Mouse (Mus musculus) thymus, postnatal 25 days (tissue): Measurements from ENCODE around the gene Vmn2r8.
"Not testable (repeated sequence)": the region's sequence is repeated elsewhere in the genome, so short reads cannot be mapped to it uniquely, and the experiment has no call there.

Experiments
- DNase-seq: peaks from one replicate; pipeline ENCODE4 v3.0.0; 2022

Vmn2r8 gene

GRCm38 (mm10) chr5:108808750-108809149 lies at the start of gene Vmn2r8:
TSS of gene Vmn2r8 (minus strand) at chr5:108808850.
- DNase-seq: not testable (repeated sequence)

- DNase-seq: not testable (repeated sequence)
Measured at GRCm38 (mm10) chr5:108852501-108852900, 43.9 kb upstream of the Vmn2r8 start, which contains the start of gene Vmn2r9. TSS of gene Vmn2r9 (minus strand) at chr5:108852601.

- DNase-seq: no peak
Measured at GRCm38 (mm10) chr5:108849466-108849865, 40.8 kb upstream of the Vmn2r8 start.

- no peak for DNase-seq
Measured at GRCm38 (mm10) chr5:108836156-108836555, 27.5 kb upstream of the Vmn2r8 start.

GRCm38 (mm10) chr5:108823276-108823675 lies 14.6 kb upstream of the Vmn2r8 start:
- no peak for DNase-seq

DNA sequence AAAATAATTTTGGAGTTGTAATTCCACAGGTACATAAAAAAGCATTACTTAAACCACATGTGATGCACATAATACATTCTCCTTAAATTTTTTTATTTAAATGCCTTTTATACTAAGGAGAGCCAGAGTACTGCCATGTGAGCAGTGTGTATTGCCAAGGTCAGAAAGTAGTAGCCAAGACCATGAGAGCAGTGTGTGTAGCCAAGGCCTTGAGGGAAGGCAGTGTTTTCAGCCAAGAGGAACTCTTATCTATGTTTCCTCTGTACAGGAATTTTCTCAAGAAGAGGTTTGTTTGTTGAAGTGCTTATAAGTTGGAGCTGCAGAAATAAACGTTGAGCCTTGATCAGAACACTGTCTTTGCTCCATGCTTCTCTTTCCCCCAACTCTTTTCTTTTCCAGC lies 5.0 kb downstream of the Vmn2r8 start:
- no peak for DNase-seq

DNA sequence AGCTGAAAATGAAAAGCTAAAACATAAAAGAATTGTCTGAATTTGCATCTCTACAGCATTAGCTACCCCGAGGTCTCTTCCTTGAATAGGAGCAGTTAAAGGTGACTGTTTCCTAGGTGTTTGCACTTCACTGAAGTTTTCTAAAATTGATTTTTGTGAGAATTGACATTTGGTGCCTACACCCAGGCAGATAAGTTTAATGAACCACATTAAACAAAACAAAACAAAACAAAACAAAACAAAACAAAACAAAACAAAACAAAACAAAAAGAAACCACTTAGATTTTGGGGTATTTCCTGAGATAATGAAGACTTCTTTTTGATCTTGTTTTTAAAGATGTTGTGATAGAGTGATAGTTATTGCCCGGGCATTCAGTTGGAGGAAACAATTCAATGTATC lies 13.4 kb downstream of the Vmn2r8 start, which contains the start of gene Tmed11:
Tmed11 (minus strand) TSS at position 101 of the 400 bp plus-strand sequence.
- DNase-seq: not testable (repeated sequence)

DNA sequence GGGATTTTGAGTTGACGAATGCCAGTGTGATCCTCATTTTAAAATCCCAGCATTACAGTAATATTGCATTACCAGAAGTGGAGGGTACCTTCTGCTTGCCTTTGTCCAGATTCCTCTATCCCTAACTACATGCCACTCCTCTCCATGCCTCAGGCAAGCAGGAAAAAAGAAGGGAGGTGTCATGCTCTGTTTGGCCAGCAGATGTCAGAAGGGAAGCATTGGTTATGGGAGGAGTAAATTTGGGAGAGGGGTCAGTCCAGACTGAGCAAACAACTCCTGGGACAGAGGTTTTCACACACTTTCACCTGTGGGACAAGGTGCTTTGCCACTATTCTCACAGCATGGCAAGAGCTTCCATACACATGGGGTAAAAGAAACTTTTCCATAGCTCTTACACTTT lies 18.3 kb downstream of the Vmn2r8 start:
- DNase-seq: not testable (repeated sequence)

GRCm38 (mm10) chr5:108774630-108775306 lies 33.9 kb downstream of the Vmn2r8 start, which contains the start of gene Rnf212:
TSS of gene Rnf212 (minus strand) at chr5:108774982.
- DNase-seq: no peak

- DNase-seq: no peak
Measured at GRCm38 (mm10) chr5:108760002-108760401, 48.6 kb downstream of the Vmn2r8 start.

DNA sequence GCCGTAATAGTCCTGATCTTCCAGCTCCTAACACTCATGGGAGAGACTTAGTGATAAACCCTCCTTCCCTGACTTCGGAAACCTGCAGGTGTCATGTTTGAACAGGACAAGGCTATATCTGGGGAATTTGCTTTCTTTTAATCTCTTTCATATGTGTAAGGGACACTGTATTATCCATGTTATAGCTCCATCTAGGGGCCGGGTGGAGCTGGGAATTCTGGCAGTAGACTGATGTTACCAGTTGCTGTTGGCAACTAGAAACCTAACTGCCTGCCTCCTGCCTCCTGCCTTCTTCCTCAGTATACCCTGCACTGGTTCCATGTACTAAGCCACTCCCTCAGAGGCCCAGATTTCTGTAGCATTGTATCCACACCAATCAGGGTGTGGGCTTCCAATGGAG lies 50.3 kb downstream of the Vmn2r8 start:
- no peak for DNase-seq

DNA sequence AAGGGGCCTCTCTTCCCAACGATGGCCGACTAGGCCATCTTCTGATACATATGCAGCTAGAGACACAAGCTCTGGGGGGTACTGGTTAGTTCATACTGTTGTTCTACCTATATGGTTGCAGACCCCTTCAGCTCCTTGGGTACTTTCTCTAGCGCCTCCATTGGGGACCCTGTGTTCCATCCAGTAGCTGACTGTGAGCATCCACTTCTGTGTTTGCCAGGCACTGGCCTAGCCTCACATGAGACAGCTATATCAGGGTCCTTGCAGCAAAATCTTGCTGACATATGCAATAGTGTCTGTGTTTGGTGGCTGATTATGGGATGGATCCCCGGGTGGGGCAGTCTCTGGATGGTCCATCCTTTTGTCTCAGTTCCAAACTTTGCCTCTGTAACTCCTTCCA lies 57.4 kb downstream of the Vmn2r8 start:
- DNase-seq: not testable (repeated sequence)

DNA sequence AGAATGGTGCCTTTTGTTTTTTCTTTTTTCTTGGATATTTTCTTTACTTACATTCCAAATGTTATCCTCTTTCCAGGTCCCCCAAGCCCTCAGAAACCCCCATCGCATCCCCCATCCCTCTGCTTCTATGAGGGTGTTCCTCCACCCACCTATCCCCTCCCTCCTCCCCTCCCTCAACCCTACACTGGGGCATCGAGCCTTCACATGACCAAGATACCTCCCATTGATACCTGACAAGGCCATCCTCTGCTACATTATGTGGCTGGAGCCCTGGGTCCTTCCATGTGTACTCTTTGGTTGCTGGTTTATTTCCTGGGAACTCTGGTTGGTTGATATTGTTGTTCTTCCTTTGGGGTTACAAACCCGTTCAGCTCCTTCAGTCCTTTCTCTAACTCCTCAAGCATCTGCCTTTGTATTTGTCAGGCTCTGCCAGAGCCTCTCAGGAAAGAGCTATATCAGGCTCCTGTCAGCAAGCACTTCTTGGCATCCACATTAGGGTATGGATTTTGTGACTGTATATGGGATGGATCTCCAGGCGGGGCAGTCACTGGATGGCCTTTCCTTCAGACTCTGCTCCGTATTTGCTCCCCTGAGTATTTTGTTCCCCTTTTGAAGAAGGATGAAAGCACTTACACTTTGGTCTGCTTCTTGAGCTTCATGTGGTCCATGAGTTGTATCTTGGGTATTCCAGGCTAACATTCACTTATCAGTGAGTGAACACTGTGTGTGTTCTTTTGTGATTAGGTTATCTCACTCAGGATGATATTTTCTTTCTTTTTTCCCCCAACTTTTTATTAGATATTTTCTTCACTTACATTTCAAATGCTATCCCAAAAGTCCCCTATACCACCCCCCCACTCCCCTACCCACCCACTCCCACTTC lies 58.1 kb downstream of the Vmn2r8 start:
- no peak for DNase-seq

- no peak for DNase-seq
Measured at GRCm38 (mm10) chr5:108744629-108745028, 64.0 kb downstream of the Vmn2r8 start.

DNA sequence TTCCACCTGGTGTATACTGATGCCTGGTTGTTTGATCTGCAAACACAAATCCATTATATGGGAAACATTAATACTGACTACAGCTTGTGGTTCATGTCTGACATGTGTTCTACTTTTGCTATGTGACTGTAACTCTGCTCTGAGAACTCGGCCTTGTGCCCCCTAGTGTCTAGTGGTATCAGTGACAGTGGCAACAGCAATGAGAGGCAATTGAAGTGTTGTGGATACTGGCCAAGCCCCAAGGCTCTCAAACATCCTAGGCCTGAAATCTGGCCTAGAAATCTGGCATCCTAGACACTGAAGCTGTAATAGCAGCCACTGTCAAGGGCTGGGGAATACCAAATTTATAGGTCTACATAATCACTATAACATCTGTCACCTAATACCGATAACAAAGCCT lies 64.8 kb downstream of the Vmn2r8 start:
- DNase-seq: no peak

- DNase-seq: no peak
Measured at GRCm38 (mm10) chr5:108742596-108742995, 66.1 kb downstream of the Vmn2r8 start.

DNA sequence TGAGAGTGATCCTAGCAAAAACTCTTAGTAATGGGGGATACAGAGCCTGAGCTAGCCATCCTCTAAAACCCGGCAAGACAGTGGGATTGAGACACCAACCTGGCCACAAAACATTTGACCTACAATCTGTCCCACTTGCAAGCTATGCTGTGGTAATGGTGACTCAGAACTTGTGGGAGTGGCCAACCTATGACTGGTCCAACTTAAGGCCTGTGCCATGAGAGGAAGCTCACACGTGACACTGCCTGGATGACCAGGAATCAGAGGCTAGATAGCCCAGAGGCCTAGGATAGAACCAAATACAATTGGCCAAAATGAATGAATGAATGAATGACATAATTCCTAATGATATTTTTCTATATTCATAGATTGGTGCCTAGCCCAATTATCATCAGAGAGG lies 66.8 kb downstream of the Vmn2r8 start:
- DNase-seq: no peak
